Mouse (Mus musculus): Measurements from ENCODE around the gene Krt16.
"Not testable (repeated sequence)": the region's sequence is repeated elsewhere in the genome, so short reads cannot be mapped to it uniquely, and the experiment has no call there.

Gene Krt16

GRCm38 (mm10) chr11:100257967-100258366 is 9.3 kb upstream of the Krt16 start:
- no peak for DNase-seq (ENCODE audit: low spot score in 2 of 2)

DNA sequence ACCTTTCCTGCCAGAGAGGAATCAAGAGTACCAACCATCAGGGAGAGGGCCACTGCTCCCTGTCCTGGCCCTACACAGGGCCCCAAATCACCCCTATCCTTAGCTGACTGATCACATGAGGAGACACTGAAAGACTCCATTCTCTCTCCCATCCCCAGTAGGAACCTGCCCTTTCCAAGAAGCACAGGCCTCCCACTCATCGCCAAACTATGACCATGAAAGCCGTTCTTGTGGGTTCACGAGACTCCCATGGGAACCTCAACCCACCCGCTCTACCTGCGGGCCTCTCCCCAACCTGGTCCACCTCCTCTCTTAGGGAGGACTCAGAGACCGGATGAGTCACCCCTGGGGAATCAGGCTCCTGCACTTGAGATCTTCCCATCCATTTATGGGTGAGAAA is 6.8 kb upstream of the Krt16 start:
- no peak for DNase-seq (ENCODE audit: low spot score in 2 of 2)

- DNase-seq (ENCODE audit: low spot score in 2 of 2): no peak
Measured at GRCm38 (mm10) chr11:100254360-100255090, 5.8 kb upstream of the Krt16 start.

GRCm38 (mm10) chr11:100246471-100246870 is 2.2 kb downstream of the Krt16 start:
- not testable (repeated sequence) for DNase-seq (ENCODE audit: low spot score in 2 of 2)

GRCm38 (mm10) chr11:100240272-100240671 is 8.4 kb downstream of the Krt16 start:
- DNase-seq (ENCODE audit: low spot score in 2 of 2): not testable (repeated sequence)

DNA sequence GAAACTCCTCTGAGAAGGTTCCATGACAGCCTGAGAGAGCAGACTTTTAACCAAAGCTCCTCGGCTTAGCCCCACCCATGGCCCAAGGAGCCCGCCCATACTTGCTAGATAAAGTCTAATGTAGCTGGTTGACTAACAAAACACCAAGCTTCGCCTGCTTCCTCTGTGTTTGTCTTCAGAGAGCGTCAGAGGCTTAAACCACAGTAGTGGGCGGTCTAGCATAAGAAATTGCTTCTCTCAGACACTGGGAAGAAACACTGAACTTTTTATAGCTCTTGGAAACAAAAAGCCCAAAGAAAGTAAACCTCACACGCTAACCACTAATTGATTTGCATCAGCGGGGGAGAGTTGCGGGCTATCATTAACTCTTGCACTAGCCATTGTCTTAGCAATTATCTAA is 27.0 kb downstream of the Krt16 start:
- no peak for DNase-seq (ENCODE audit: low spot score in 2 of 2)

- DNase-seq (ENCODE audit: low spot score in 2 of 2): no peak
Measured at GRCm38 (mm10) chr11:100219304-100219703, 29.4 kb downstream of the Krt16 start.

GRCm38 (mm10) chr11:100208542-100208941 is 40.2 kb downstream of the Krt16 start:
- DNase-seq (ENCODE audit: low spot score in 2 of 2): no peak

GRCm38 (mm10) chr11:100207498-100207897 is 41.2 kb downstream of the Krt16 start, which contains the start of gene Krt14:
Krt14 (minus strand) TSS chr11:100207548.
- no peak for DNase-seq (ENCODE audit: low spot score in 2 of 2)

- DNase-seq (ENCODE audit: low spot score in 2 of 2): no peak
Measured at GRCm38 (mm10) chr11:100203448-100203847, 45.3 kb downstream of the Krt16 start.

GRCm38 (mm10) chr11:100202906-100203305 is 45.8 kb downstream of the Krt16 start:
- DNase-seq (ENCODE audit: low spot score in 2 of 2): no peak

- no peak for DNase-seq (ENCODE audit: low spot score in 2 of 2)
Measured at GRCm38 (mm10) chr11:100200104-100200820, 48.4 kb downstream of the Krt16 start.

DNA sequence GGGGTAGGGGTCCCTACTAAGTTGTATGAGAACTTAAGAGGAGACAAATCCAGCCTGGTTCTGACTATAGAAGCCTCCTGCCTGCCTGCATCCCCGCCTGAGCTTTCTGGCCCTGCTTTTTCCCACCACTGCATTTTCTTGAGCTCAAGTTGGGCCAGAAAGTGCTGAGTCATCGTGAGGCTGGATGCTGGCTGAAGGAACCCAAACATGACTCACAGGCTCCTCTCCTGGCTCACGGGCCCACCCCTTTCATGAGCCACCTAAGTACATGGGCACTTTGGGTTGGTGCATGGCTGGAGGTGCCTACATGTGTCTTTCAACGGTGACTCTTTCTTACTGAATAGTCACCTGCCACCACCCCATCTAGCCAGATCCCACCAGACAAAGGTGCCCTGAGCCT is 50.0 kb downstream of the Krt16 start:
- DNase-seq (ENCODE audit: low spot score in 2 of 2): no peak

All from spleen, postnatal 36 days (tissue).